Mouse (Mus musculus): ENCODE results near the gene Uts2b. TPM values are rescaled to one million over a fixed set of nuclear protein-coding genes. Genes with fewer than 3 reads are reported as not detected.

The Uts2b gene
- polyA plus RNA-seq (2012) = not detected in 2 replicates

- TF ChIP-seq GATA1 (IDR thresholded peaks at IDR 0.05; ENCODE audit: low read length) = no peak
Observed at GRCm38 (mm10) chr16:27370191-27370590, at the start of gene Uts2b. Uts2b (minus strand) TSS chr16:27370239.

- no peak for TF ChIP-seq GATA1 (IDR thresholded peaks at IDR 0.05; ENCODE audit: low read length)
Observed at GRCm38 (mm10) chr16:27417632-27418031, 47.6 kb upstream of the Uts2b start.

- no peak for TF ChIP-seq GATA1 (IDR thresholded peaks at IDR 0.05; ENCODE audit: low read length)
Observed at GRCm38 (mm10) chr16:27416937-27417584, 47.0 kb upstream of the Uts2b start.

- TF ChIP-seq GATA1 (IDR thresholded peaks at IDR 0.05; ENCODE audit: low read length) = no peak
Observed at GRCm38 (mm10) chr16:27404107-27404506, 34.1 kb upstream of the Uts2b start.

GRCm38 (mm10) chr16:27401579-27401978 lies 31.5 kb upstream of the Uts2b start:
- no peak for TF ChIP-seq GATA1 (IDR thresholded peaks at IDR 0.05; ENCODE audit: low read length)

- TF ChIP-seq GATA1 (IDR thresholded peaks at IDR 0.05; ENCODE audit: low read length) = no peak
Observed at GRCm38 (mm10) chr16:27399719-27400253, 29.7 kb upstream of the Uts2b start.

GRCm38 (mm10) chr16:27399026-27399718 lies 29.1 kb upstream of the Uts2b start:
- TF ChIP-seq GATA1 (IDR thresholded peaks at IDR 0.05; ENCODE audit: low read length) = no peak

GRCm38 (mm10) chr16:27396951-27397350 lies 26.9 kb upstream of the Uts2b start:
- no peak for TF ChIP-seq GATA1 (IDR thresholded peaks at IDR 0.05; ENCODE audit: low read length)

GRCm38 (mm10) chr16:27395251-27396037 lies 25.4 kb upstream of the Uts2b start:
- no peak for TF ChIP-seq GATA1 (IDR thresholded peaks at IDR 0.05; ENCODE audit: low read length)

GRCm38 (mm10) chr16:27391845-27392244 lies 21.8 kb upstream of the Uts2b start:
- TF ChIP-seq GATA1 (IDR thresholded peaks at IDR 0.05; ENCODE audit: low read length) = no peak

- TF ChIP-seq GATA1 (IDR thresholded peaks at IDR 0.05; ENCODE audit: low read length) = no peak
Observed at GRCm38 (mm10) chr16:27390306-27390705, 20.3 kb upstream of the Uts2b start.

- no peak for TF ChIP-seq GATA1 (IDR thresholded peaks at IDR 0.05; ENCODE audit: low read length)
Observed at GRCm38 (mm10) chr16:27389534-27390282, 19.7 kb upstream of the Uts2b start.

GRCm38 (mm10) chr16:27388761-27389451 lies 18.9 kb upstream of the Uts2b start, which contains the start of gene Ccdc50:
Ccdc50 (plus strand) TSS chr16:27388869.
- no peak for TF ChIP-seq GATA1 (IDR thresholded peaks at IDR 0.05; ENCODE audit: low read length)

Measured in G1E-ER4 (cell line).